Mouse (Mus musculus): Measurements from ENCODE around the gene B2m. TPM values are rescaled to one million over a fixed set of nuclear protein-coding genes. Genes with fewer than 3 reads are reported as not detected.

Gene B2m
- polyA plus RNA-seq, 1 experiment from 2014 or later, result 117 TPM

DNA sequence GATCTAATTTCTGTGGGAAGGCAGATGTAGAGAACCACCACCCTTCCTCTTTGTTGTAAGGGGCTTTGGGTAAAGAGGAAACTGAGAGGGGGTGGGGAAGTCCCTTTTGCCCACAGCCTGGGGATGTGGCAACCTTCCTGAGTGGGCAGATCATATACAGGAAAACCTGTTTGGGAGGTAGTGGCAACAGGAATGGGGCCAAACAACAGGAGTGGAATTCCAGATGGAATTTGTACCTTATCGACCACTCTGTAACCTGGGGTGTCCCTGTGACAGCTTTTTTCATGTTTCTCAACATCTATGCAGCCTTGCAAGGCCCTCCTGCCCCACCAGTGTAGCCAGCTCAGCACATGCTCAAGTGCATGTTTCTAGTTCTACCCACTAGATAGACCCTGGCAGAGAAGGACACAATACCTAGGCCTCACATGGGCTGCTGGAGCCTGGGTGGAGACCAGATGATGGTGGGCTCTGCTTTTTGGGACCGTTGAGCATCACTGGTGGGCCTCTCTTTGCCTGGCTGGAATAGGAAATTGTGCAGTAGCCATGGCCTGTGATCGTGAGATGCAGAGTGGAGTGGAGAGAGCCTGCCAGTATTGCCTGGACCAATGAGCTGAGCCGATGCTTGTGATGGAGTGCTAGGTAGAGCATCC lies 8.7 kb downstream of the B2m start:
- WGBS, result 96% methylated on average over 4 of the region's 4 CpGs
- Histone ChIP-seq H3K27me3 (ENCODE audit: control insufficient read depth, insufficient read depth, low read length) (no peaks in the 10 kb centered on the region), H3K9me3 (ENCODE audit: control insufficient read depth, low read length) (no peaks in the 10 kb centered on the region), H3K4me3 (ENCODE audit: low read depth, low read length) (no peak overlapping the region), H3K4me2 (ENCODE audit: low read depth) (no peak overlapping the region), H3K4me1 (ENCODE audit: control insufficient read depth, insufficient read depth, low read length) (no peaks in the 10 kb centered on the region), H3K27ac (ENCODE audit: low read depth, low read length) (no peak overlapping the region), H3K9ac (ENCODE audit: low read length) (no peak overlapping the region), H3K36me3 (ENCODE audit: control insufficient read depth, insufficient read depth, low read length) (no peaks in the 10 kb centered on the region)
- DNase-seq (ENCODE audit: low spot score) (no peak), ATAC-seq (ENCODE audit: insufficient read depth, low FRiP score, low TSS enrichment) (no peak)

DNA sequence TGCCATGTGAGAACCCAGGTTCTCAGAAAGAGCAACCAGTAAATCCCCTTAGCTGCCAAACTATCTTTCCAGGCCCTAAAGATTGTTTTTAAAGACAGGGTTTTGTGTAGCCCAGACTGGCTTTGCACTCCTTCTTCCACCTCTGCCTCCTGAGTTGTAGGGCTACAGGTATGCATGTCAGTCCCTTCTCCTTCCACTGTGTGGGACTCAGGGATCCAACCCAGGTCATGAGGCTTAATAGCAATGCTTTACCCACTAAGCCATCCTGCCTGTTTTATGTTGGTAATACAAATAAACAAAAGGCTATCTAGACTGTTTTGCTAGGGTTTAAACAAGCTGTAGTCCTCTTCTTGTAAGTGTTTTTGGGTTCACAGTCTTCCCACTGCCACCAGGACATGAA lies 10.1 kb downstream of the B2m start:
- no peak overlapping the region for H3K4me2 ChIP-seq (ENCODE audit: low read depth)
- ATAC-seq (ENCODE audit: insufficient read depth, low FRiP score, low TSS enrichment), result no peak

DNA sequence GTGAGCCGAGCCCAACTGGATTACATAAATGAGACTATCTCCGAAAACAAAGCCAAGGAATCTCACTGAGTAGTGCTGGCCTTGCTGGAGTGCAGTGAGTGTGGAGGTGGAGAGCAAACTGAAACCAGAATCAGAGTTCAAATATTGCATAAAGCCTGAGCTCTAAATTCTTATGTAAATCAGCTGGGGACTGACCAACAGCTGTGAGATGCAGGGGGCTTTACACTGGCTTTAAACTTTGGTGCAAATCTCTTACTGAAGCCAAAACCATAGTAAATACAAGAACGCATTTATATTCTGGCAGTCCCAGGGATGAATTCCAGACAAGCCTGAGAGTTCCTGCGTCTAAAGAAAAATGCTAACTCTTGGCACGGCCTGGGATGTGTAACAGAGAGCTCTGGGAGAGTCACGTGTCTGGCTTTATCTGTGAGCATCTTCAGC lies 10.9 kb downstream of the B2m start:
- Histone ChIP-seq H3K4me1 (ENCODE audit: control insufficient read depth, insufficient read depth, low read length) (no peaks in the 10 kb centered on the region), H3K27ac (ENCODE audit: low read depth, low read length) (no peak overlapping the region), H3K4me3 (ENCODE audit: low read depth, low read length) (no peak overlapping the region), H3K4me2 (ENCODE audit: low read depth) (no peak overlapping the region), H3K9me3 (ENCODE audit: control insufficient read depth, low read length) (no peaks in the 10 kb centered on the region), H3K9ac (ENCODE audit: low read length) (no peak overlapping the region), H3K36me3 (ENCODE audit: control insufficient read depth, insufficient read depth, low read length) (no peaks in the 10 kb centered on the region), H3K27me3 (ENCODE audit: control insufficient read depth, insufficient read depth, low read length) (no peaks in the 10 kb centered on the region)
- no peak for ATAC-seq (ENCODE audit: insufficient read depth, low FRiP score, low TSS enrichment)
- DNase-seq (ENCODE audit: low spot score), result no peak
- 74% methylated on average over 6 of the region's 6 CpGs for WGBS

More for the DNA sequence above, 10.1 kb downstream of the B2m start:
- H3K27ac ChIP-seq (ENCODE audit: low read depth, low read length), result no peak overlapping the region
- no peaks in the 10 kb centered on the region for H3K36me3 ChIP-seq (ENCODE audit: control insufficient read depth, insufficient read depth, low read length)
- no peak overlapping the region for H3K4me3 ChIP-seq (ENCODE audit: low read depth, low read length)
- no peaks in the 10 kb centered on the region for H3K27me3 ChIP-seq (ENCODE audit: control insufficient read depth, insufficient read depth, low read length)
- H3K9ac ChIP-seq (ENCODE audit: low read length), result no peak overlapping the region
- no peak for DNase-seq (ENCODE audit: low spot score)
- H3K4me1 ChIP-seq (ENCODE audit: control insufficient read depth, insufficient read depth, low read length), result no peaks in the 10 kb centered on the region
- H3K9me3 ChIP-seq (ENCODE audit: control insufficient read depth, low read length), result no peaks in the 10 kb centered on the region

DNA sequence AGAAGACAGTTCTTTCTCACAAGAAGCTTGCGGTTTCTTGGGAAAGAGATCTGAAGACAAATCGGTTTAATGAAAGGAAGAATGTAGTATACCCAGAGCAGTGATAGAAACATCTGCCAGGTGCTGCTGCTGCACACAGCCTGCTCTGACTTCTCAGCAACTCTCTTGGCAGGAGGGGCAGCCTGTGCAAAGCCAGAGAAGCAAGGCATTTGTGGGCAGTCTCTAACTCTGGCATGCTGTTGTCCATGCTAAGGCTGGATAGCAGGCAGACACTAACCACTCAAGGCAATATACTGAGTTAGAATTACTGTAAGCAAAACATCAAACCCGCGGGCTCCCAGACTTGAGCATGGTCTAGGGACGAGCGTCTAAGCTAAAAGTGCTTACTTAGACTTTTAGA lies 12.2 kb downstream of the B2m start:
- Histone ChIP-seq H3K4me1 (ENCODE audit: control insufficient read depth, insufficient read depth, low read length) (no peaks in the 10 kb centered on the region), H3K27ac (ENCODE audit: low read depth, low read length) (no peak overlapping the region), H3K27me3 (ENCODE audit: control insufficient read depth, insufficient read depth, low read length) (no peaks in the 10 kb centered on the region), H3K9ac (ENCODE audit: low read length) (no peak overlapping the region), H3K4me3 (ENCODE audit: low read depth, low read length) (no peak overlapping the region), H3K9me3 (ENCODE audit: control insufficient read depth, low read length) (no peaks in the 10 kb centered on the region), H3K4me2 (ENCODE audit: low read depth) (no peak overlapping the region), H3K36me3 (ENCODE audit: control insufficient read depth, insufficient read depth, low read length) (no peaks in the 10 kb centered on the region)
- 84% methylated on average over 6 of the region's 6 CpGs for WGBS
- no peak for ATAC-seq (ENCODE audit: insufficient read depth, low FRiP score, low TSS enrichment)
- DNase-seq (ENCODE audit: low spot score), result no peak

DNA sequence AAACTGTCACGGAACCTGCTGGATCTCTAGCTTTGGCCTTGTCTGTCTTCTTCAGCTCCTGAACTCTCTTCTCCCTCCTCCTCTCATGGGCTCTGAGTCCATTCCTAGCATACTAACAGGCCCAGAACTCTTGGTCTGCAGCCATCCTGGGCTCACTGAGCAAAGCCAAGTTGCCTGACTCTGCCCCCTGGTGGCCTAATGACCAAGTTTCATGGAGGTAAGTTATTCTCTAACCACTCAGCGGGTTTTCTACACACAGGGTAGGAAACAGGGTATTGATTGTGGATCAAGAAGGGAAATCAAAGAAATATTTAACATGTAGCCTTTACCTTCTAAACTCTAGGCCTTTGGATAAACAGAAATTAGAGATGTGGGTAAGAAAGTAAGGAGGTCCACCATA lies 13.2 kb downstream of the B2m start, which contains the start of gene Trim69:
TSS of gene Trim69 (plus strand) at position 21 of the 400 bp plus-strand sequence.
- H3K9ac ChIP-seq (ENCODE audit: low read length), result no peak within 1 kb of the TSS
- H3K9me3 ChIP-seq (ENCODE audit: control insufficient read depth, low read length), result no peaks in the 10 kb centered on the region
- no peaks in the 10 kb centered on the region for H3K4me1 ChIP-seq (ENCODE audit: control insufficient read depth, insufficient read depth, low read length)
- no peak within 1 kb of the TSS for H3K4me3 ChIP-seq (ENCODE audit: low read depth, low read length)
- no peaks in the 10 kb centered on the region for H3K36me3 ChIP-seq (ENCODE audit: control insufficient read depth, insufficient read depth, low read length)
- no peak within 1 kb of the TSS for H3K27ac ChIP-seq (ENCODE audit: low read depth, low read length)
- H3K4me2 ChIP-seq (ENCODE audit: low read depth), result no peak within 1 kb of the TSS
- peak; percentile 55; the same call in 1 of the 2 replicates for ATAC-seq (ENCODE audit: insufficient read depth, low FRiP score, low TSS enrichment)
- no peaks in the 10 kb centered on the region for H3K27me3 ChIP-seq (ENCODE audit: control insufficient read depth, insufficient read depth, low read length)
- peak; percentile 76 for DNase-seq (ENCODE audit: low spot score)
- 39% methylated on average over 2 of the region's 2 CpGs for WGBS

DNA sequence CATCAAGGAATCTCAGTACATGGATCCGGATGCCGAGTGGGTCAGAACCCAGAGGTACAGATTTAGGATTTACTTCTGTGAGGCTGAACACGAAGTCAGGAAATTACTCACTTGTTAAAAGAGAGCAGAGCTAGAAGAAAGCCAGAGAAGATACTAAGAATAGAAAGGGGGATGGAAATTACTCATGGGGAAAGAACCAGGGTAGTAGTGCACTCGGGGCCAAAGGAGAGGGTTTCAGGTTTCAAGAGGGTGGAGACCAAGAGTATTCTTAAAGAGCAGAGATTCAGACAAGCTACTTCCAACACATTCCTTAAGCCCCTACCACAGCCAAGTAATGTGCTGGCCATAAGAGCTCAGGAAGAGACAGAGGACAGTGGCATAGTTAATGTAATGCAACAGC lies 14.1 kb downstream of the B2m start:
- no peak overlapping the region for H3K4me2 ChIP-seq (ENCODE audit: low read depth)
- H3K4me1 ChIP-seq (ENCODE audit: control insufficient read depth, insufficient read depth, low read length), result no peaks in the 10 kb centered on the region
- no peak overlapping the region for H3K4me3 ChIP-seq (ENCODE audit: low read depth, low read length)
- H3K9ac ChIP-seq (ENCODE audit: low read length), result no peak overlapping the region
- no peak overlapping the region for H3K27ac ChIP-seq (ENCODE audit: low read depth, low read length)
- H3K36me3 ChIP-seq (ENCODE audit: control insufficient read depth, insufficient read depth, low read length), result no peaks in the 10 kb centered on the region
- no peaks in the 10 kb centered on the region for H3K9me3 ChIP-seq (ENCODE audit: control insufficient read depth, low read length)
- no peak for ATAC-seq (ENCODE audit: insufficient read depth, low FRiP score, low TSS enrichment)
- DNase-seq (ENCODE audit: low spot score), result no peak
- WGBS, result 41% methylated on average over 4 of the region's 4 CpGs
- H3K27me3 ChIP-seq (ENCODE audit: control insufficient read depth, insufficient read depth, low read length), result no peaks in the 10 kb centered on the region

DNA sequence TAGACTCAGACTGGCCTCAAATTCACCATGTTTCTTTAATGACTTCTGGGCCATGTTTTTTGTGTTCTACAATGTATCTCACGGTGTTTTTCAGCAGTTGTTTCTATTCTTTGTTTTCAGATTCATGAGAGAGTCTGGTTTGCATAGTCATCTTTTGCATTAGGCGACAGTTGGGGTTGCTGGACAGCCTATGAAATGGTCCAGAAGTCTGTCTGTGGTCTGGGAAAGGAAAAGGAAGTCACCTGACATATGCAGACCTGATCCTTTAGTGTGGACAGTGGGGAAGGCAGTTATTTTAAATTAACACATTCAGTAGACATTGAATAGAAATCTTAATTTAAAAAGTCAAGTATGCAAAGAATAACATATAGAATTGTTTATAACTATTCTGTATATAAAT lies 15.0 kb downstream of the B2m start:
- Histone ChIP-seq H3K9ac (ENCODE audit: low read length) (no peak overlapping the region), H3K4me3 (ENCODE audit: low read depth, low read length) (no peak overlapping the region), H3K4me1 (ENCODE audit: control insufficient read depth, insufficient read depth, low read length) (no peaks in the 10 kb centered on the region), H3K27me3 (ENCODE audit: control insufficient read depth, insufficient read depth, low read length) (no peaks in the 10 kb centered on the region), H3K27ac (ENCODE audit: low read depth, low read length) (no peak overlapping the region), H3K36me3 (ENCODE audit: control insufficient read depth, insufficient read depth, low read length) (no peaks in the 10 kb centered on the region), H3K4me2 (ENCODE audit: low read depth) (no peak overlapping the region), H3K9me3 (ENCODE audit: control insufficient read depth, low read length) (no peaks in the 10 kb centered on the region)
- ATAC-seq (ENCODE audit: insufficient read depth, low FRiP score, low TSS enrichment), result no peak
- WGBS, result 85% methylated on average over 2 of the region's 2 CpGs
- DNase-seq (ENCODE audit: low spot score), result no peak

DNA sequence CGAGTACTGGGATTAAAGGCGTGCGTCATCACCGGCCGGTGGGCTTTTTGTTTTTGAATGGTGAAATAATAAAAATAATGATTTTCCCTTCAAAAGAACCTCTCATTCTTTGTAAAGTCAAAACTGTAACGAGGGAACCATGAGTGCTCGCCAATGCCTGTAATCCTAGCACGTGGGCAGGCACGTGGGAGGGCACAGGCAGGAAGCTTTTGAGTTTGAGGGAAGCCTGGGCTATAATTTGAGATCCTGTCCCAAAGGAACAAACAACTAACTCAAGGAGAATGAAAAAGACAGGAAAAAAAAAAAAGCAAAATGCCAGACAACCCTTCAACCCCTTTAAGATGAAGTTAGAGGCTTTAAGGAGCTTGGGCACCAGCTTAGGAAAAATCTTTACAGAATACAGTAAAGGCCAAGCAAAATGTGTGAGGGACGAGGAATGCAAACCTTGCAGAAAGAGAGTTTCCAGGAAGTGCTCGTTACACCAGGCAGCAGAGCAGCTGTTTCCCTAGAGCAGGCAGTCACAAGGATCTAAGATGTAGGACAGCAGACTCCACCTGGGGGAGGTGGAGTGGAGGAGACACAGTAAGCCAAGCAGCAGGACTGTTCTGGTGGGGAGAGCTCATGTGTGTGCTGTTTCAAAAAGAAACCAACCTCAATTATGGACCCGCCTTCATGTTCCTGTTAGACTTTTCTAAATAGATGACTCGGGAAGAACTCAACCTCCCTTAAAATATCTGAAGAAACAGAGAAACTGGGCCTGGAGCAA lies 16.1 kb downstream of the B2m start:
- Histone ChIP-seq H3K27ac (ENCODE audit: low read depth, low read length) (no peak overlapping the region), H3K9ac (ENCODE audit: low read length) (no peak overlapping the region), H3K4me1 (ENCODE audit: control insufficient read depth, insufficient read depth, low read length) (no peaks in the 10 kb centered on the region), H3K36me3 (ENCODE audit: control insufficient read depth, insufficient read depth, low read length) (no peaks in the 10 kb centered on the region), H3K9me3 (ENCODE audit: control insufficient read depth, low read length) (no peaks in the 10 kb centered on the region), H3K4me2 (ENCODE audit: low read depth) (no peak overlapping the region), H3K27me3 (ENCODE audit: control insufficient read depth, insufficient read depth, low read length) (no peaks in the 10 kb centered on the region), H3K4me3 (ENCODE audit: low read depth, low read length) (no peak overlapping the region)
- no peak for DNase-seq (ENCODE audit: low spot score)
- ATAC-seq (ENCODE audit: insufficient read depth, low FRiP score, low TSS enrichment), result no peak
- 81% methylated on average over 13 of the region's 13 CpGs for WGBS

DNA sequence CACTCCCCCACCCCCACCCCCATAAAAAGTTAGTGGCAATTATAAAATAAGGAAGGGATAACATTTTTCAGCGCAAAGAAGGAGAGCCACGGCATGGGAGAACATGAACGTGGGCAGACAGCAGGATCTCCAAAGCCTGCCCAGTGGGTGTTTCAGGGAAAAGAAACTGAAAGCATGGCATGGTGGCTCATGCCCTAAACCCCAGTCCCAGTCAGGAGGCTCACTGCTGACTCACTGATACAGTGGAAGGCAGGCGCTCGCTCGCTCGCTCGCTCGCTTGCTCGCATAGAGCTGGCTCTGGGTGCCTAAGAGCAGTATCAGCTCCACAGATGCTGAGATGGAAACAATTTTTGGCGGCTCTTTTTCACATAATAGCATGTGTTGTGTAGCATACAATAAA lies 16.8 kb downstream of the B2m start:
- no peaks in the 10 kb centered on the region for H3K27me3 ChIP-seq (ENCODE audit: control insufficient read depth, insufficient read depth, low read length)
- 87% methylated on average over 11 of the region's 11 CpGs for WGBS
- no peaks in the 10 kb centered on the region for H3K4me1 ChIP-seq (ENCODE audit: control insufficient read depth, insufficient read depth, low read length)
- no peaks in the 10 kb centered on the region for H3K9me3 ChIP-seq (ENCODE audit: control insufficient read depth, low read length)
- ATAC-seq (ENCODE audit: insufficient read depth, low FRiP score, low TSS enrichment), result no peak
- no peak overlapping the region for H3K9ac ChIP-seq (ENCODE audit: low read length)
- no peak for DNase-seq (ENCODE audit: low spot score)
- no peaks in the 10 kb centered on the region for H3K36me3 ChIP-seq (ENCODE audit: control insufficient read depth, insufficient read depth, low read length)
- no peak overlapping the region for H3K27ac ChIP-seq (ENCODE audit: low read depth, low read length)
- H3K4me2 ChIP-seq (ENCODE audit: low read depth), result no peak overlapping the region
- no peak overlapping the region for H3K4me3 ChIP-seq (ENCODE audit: low read depth, low read length)
